Mouse (Mus musculus) liver, adult 2 months (tissue): Measurements from ENCODE around the gene Foxp1.

Experiments
- CTCF ChIP-seq: fragments of 200-500 bp; IDR thresholded peaks from 2 replicates; pipeline ENCODE4 v1.5.1; 2011; ENCODE audit warnings: low read depth, low read length, control low read depth
- POLR2A ChIP-seq: fragments of 200-500 bp; IDR thresholded peaks from 2 replicates; pipeline ENCODE4 v1.6.1; 2011; ENCODE audit warnings: low read length, control low read depth; ENCODE audit not compliant: insufficient read depth; ENCODE audit errors: extremely low read depth

DNA sequence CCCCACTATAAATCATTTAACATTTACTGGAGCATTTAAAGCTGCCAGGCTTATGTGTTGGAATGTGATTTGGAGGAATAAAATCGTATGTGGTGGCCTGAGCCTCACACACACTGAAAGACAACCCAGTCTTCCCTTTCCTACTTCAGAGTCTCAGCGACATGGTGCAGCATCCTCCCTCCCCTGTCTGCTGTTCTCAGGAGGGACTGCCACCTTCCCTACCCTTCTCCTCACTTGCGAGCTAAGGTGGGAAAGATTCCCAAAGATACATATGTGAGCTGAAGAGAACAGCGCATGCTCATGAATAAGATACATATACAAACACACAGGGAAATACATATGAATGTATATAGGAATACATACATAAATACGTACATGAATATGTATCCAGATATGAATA, 189.4 kb downstream of the Foxp1 start:
- TF ChIP-seq CTCF (no peak), POLR2A (no peak)
